Mouse (Mus musculus): Measurements from ENCODE around the gene Ushbp1.

DNA sequence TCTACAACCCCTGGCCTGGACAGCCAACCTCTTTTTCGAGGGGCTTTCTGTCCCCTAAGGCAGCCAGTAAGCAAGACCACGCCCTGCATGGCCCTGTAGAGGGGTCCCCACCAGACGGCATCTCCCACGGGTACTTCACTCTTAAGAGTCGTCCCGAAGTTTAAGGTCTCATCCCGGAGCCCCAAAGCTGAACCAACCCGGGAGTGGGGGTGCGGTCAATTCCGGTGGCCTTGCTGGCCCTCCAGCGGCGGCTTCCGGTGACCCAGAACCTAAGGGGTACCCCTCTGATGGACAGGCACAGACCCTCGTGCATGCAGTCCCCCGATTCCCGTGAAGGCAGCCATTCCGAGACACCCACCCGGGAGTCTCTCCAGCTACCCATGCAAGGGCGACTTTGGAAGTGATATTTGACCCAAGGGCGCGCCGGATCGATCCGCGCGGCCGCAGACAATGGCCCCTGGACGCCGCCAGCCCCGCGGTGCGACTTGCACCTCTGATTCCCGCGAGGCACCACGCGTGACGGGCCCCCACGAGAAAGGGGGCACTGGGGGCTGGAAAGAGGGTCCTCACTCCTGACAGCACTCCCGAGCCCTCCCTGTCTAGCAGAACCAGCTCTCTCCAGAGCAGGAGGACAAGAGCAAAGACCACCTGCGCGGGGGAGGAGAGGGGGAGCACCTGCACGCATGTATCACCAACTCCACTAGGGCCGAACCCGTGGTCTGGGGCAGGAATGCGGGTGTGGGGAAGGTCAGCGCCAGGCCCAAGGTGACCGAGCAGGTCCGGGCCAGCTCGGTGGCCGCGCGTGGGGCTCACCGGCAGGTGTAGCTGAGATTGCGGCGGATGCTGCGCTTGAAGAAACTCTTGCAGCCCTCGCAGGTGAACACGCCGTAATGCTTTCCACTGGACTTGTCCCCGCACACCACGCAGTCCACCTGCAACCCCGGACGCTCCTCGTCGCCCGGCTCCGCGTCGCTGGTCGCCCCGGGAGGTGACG lies 15.1 kb downstream of the Ushbp1 start:
- TF ChIP-seq POLR2A (IDR thresholded peaks at IDR 0.05; ENCODE audit: low read depth, low read length) (no peak), CTCF (conservative IDR thresholded peaks at IDR 0.05; ENCODE audit: insufficient read depth, insufficient read length, low read depth, low read length) (no peak)

All from kidney, adult 2 months (tissue).